Mouse (Mus musculus) lung, embryonic 14.5 days (tissue): ENCODE data around the gene Zc3h13. TPM values are rescaled to one million over a fixed set of nuclear protein-coding genes. Genes with fewer than 3 reads are reported as not detected.
A peak's percentile ranks its signal among the peaks of the same experiment; 100 is the strongest.

Experiments
- ATAC-seq: fragments of 200-750 bp; cut with Nextera tagmentation; 2 replicates; pipeline ENCODE4 v1.8.0; 2017; ENCODE audit warnings: mild to moderate bottlenecking, moderate TSS enrichment, moderate library complexity; ENCODE audit not compliant: insufficient read depth
- DNase-seq: peaks from one replicate; pipeline ENCODE4 v3.0.0-alpha.2; 2015
- H3K27ac ChIP-seq: fragments of 300-500 bp; sonication (generic); 2 replicates; pipeline ENCODE4 v1.5.1; 2014; ENCODE audit warnings: low read depth, mild to moderate bottlenecking, moderate library complexity
- H3K27me3 ChIP-seq: fragments of 300-500 bp; sonication (generic); 2 replicates; pipeline ENCODE4 v1.6.1; 2014; ENCODE audit warnings: low read length, control low read depth; ENCODE audit not compliant: insufficient read depth
- H3K36me3 ChIP-seq: fragments of 300-500 bp; sonication (generic); 2 replicates; pipeline ENCODE4 v1.6.1; 2014; ENCODE audit warnings: control low read depth; ENCODE audit not compliant: insufficient read depth
- H3K4me1 ChIP-seq: fragments of 300-500 bp; sonication (generic); 2 replicates; pipeline ENCODE4 v1.6.1; 2014; ENCODE audit warnings: antibody characterized with exemption, control low read depth; ENCODE audit not compliant: insufficient read depth
- H3K4me2 ChIP-seq: fragments of 300-500 bp; sonication (generic); 2 replicates; pipeline ENCODE4 v1.6.1; 2014; ENCODE audit warnings: mild to moderate bottlenecking
- H3K4me3 ChIP-seq: fragments of 300-500 bp; sonication (generic); 2 replicates; pipeline ENCODE4 v1.5.1; 2014; ENCODE audit warnings: low read depth, low read length
- H3K9ac ChIP-seq: fragments of 300-500 bp; sonication (generic); 2 replicates; pipeline ENCODE4 v1.6.1; 2014
- H3K9me3 ChIP-seq: fragments of 300-500 bp; sonication (generic); 2 replicates; pipeline ENCODE4 v1.6.1; 2016; ENCODE audit warnings: low read depth, low read length, control low read depth
- CTCF ChIP-seq: IDR thresholded peaks from 2 replicates; pipeline ENCODE4 v1.5.1; 2016; ENCODE audit warnings: antibody characterized with exemption, low read depth
- WGBS: fragments of 180-500 bp; shearing (Covaris S2); extraction: QIAGEN DNeasy Blood & Tissue Kit; methylation state at CpG from one replicate; pipeline ENCODE4 v1.1.7; 2014; 5-methylcytosine and 5-hydroxymethylcytosine counted together
- polyA plus RNA-seq: library from polyadenylated mRNA; unstranded; fragments of >200 nt; fragmentation: Nextera tagmentation; extraction: Ambion mirVana; gene quantifications from 2 replicates; pipeline ENCODE4 v1.2.1, GENCODE M21; 2014

Zc3h13 gene
- polyA plus RNA-seq, 1 experiment from 2014 or later = 30.2 TPM

DNA sequence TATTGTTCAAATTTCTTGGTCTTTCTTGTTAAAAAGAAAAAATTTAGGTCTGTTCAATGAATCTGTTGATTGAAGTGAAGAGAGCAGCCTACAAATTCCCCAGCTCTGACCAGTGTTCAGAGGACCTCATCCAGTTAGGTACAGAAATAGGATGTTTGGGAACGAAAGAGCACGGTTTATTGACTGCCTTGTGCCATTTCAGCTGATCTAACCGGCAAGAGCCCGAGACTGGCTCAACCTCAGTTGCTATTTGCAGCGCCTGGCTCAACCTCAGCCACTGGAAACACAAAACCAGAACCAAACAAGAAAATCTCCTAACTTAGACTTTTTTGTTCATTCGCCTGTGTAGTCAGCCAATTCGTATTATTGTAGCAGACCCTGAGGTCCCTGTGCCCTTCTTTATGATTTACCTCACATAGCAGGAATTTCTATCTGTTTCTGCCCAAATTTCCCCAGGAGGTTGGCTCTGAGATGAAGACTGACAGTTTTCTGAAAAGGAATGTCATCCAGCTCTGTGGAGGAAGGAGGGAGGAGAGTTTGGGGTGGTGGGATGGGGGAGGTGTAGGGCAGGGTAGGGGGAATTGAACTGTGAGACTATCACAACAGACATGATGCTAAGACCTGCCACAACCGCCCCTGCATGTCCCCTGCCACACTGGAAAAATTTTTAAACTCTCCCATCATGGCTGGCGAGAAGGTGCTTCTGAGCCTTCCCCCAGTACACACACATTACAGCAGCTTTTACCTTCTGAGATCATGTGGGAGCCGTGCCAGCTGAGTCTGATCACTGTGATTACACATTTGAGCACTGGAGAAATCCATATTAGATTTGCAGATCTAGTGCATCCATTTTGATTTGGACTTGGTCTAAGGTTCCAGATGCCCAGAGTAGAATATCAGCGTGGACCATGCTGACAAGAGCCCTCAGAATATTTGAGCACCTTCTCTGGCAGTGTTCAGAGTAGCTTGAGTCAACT lies 37.9 kb upstream of the Zc3h13 start:
- no peak for DNase-seq
- Histone ChIP-seq H3K36me3 (no peaks in the 10 kb centered on the region), H3K4me1 (no peaks in the 10 kb centered on the region), H3K27ac (no peak overlapping the region), H3K9me3 (no peaks in the 10 kb centered on the region), H3K9ac (no peak overlapping the region), H3K4me3 (no peak overlapping the region), H3K27me3 (no peaks in the 10 kb centered on the region), H3K4me2 (no peak overlapping the region)
- 73% methylated on average over 11 of the region's 11 CpGs for WGBS
- no peak for ATAC-seq
- TF ChIP-seq CTCF = no peak

- no peak overlapping the region for H3K4me2 ChIP-seq
- H3K9ac ChIP-seq = no peak overlapping the region
- ATAC-seq (no peak), DNase-seq (no peak)
- H3K36me3 ChIP-seq = no peaks in the 10 kb centered on the region
- no peaks in the 10 kb centered on the region for H3K9me3 ChIP-seq
- no peak overlapping the region for H3K27ac ChIP-seq
- no peak for TF ChIP-seq CTCF
- no peaks in the 10 kb centered on the region for H3K27me3 ChIP-seq
- WGBS = 68% methylated on average over 3 of the region's 3 CpGs
- H3K4me1 ChIP-seq = no peaks in the 10 kb centered on the region
- no peak overlapping the region for H3K4me3 ChIP-seq
Observed at GRCm38 (mm10) chr14:75250432-75250831, 33.7 kb upstream of the Zc3h13 start.

DNA sequence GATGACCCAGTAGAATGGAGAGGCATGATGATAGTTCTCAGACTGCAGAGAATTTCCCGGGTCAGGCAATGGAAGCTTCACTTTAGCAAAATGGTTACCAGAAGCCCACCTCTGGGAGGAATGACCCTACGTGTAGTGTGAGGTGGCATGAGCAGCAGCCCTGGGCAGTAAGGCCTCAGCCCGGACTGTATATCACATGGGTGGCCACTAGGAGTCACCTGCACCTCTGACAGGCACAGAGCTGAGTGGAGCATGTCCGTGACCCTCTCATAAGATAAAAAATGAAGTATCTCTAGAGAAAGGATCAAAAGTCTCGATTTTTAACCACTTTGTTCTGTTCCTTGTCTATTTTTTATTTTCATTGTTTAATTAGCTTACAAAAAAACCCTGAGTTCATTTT lies 27.7 kb upstream of the Zc3h13 start:
- Histone ChIP-seq H3K36me3 (no peaks in the 10 kb centered on the region), H3K4me1 (no peaks in the 10 kb centered on the region), H3K27me3 (no peaks in the 10 kb centered on the region), H3K27ac (no peak overlapping the region), H3K9ac (no peak overlapping the region), H3K9me3 (no peaks in the 10 kb centered on the region), H3K4me2 (no peak overlapping the region), H3K4me3 (no peak overlapping the region)
- no peak for ATAC-seq
- 43% methylated on average over 5 of the region's 5 CpGs for WGBS
- peak; percentile 31 for DNase-seq
- peak; percentile 56 for TF ChIP-seq CTCF

DNA sequence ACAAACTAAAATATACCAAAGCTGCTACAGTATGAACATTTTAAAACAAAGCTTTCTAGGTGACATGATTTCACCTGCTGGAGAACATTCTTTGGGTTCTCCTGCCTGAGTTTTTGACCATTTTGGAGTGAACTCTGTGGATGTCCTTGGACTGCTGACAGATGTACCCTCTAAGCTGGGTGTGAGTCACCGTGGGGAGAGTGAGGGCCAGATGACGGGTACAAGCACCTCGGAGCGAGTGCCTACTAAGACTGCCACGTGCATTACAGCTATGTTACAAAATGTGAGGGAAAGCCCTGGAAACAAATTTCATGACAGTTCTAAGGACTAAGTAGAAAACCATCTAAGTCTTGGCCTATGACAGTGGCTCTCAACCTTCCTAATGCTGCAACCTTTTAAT lies 14.6 kb upstream of the Zc3h13 start:
- no peak for DNase-seq
- Histone ChIP-seq H3K4me2 (no peak overlapping the region), H3K4me3 (no peak overlapping the region), H3K36me3 (no peaks in the 10 kb centered on the region), H3K27ac (no peak overlapping the region), H3K9ac (no peak overlapping the region), H3K27me3 (no peaks in the 10 kb centered on the region), H3K4me1 (no peaks in the 10 kb centered on the region), H3K9me3 (no peaks in the 10 kb centered on the region)
- 87% methylated on average over 5 of the region's 5 CpGs for WGBS
- TF ChIP-seq CTCF = no peak
- no peak for ATAC-seq

DNA sequence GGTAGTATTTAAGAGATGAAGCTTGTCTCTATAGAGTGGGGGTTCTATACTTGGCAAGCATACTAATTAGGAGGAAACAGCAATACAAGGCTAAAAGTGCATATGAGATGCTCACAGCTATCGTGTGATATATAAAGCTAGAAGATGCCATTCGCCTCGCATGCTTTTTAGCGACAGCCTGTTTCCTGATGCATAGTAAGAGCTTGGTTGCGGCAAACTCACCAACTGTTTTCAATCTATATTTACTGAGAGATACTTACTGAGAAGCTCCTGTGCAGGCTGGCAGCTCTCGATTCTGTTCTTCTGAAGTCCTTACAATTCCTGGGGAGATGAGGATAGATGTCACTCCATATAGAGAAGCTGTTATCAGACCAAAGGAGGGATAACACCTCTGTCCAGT lies 4.5 kb upstream of the Zc3h13 start:
- ATAC-seq (no peak), DNase-seq (no peak)
- no peaks in the 10 kb centered on the region for H3K4me1 ChIP-seq
- TF ChIP-seq CTCF = no peak
- H3K4me2 ChIP-seq = no peak overlapping the region
- no peak overlapping the region for H3K9ac ChIP-seq
- 82% methylated on average over 6 of the region's 6 CpGs for WGBS
- no peaks in the 10 kb centered on the region for H3K9me3 ChIP-seq
- H3K36me3 ChIP-seq = no peaks in the 10 kb centered on the region
- no peak overlapping the region for H3K4me3 ChIP-seq
- H3K27ac ChIP-seq = no peak overlapping the region
- no peaks in the 10 kb centered on the region for H3K27me3 ChIP-seq

DNA sequence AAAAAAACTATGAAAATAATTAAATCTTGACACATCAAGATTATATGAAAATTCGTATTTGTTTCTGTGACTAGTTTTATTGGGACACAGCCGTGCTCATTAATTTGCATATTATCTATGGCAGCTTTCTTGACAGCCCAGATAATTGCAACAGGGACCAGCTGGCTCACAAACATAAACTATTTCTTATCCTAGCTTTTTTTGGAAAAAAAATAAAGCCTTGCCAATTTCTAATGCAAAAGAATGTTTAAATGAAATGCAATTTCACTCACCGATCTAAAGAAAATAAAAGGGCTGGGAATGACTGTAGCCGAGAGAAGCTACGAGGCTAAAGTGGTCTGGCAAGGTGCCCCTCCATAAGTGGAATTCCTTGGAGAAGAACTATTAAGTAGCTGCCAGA lies 3.8 kb upstream of the Zc3h13 start:
- no peak for TF ChIP-seq CTCF
- no peaks in the 10 kb centered on the region for H3K27me3 ChIP-seq
- no peaks in the 10 kb centered on the region for H3K36me3 ChIP-seq
- DNase-seq (peak; percentile 69), ATAC-seq (no peak)
- peaks cover 2% of the 10 kb centered on the region; the same call in 1 of the 2 replicates for H3K4me1 ChIP-seq
- H3K4me3 ChIP-seq = no peak overlapping the region
- no peak overlapping the region for H3K9ac ChIP-seq
- no peaks in the 10 kb centered on the region for H3K9me3 ChIP-seq
- no peak overlapping the region for H3K4me2 ChIP-seq
- WGBS = 25% methylated on average over 5 of the region's 5 CpGs
- H3K27ac ChIP-seq = no peak overlapping the region

- Histone ChIP-seq H3K4me1 (peaks cover 4% of the 10 kb centered on the region; the same call in 1 of the 2 replicates), H3K4me2 (peak overlapping the region; percentile 89), H3K4me3 (peak overlapping the region; percentile 98), H3K36me3 (no peaks in the 10 kb centered on the region), H3K9me3 (no peaks in the 10 kb centered on the region), H3K9ac (peak overlapping the region; percentile 90), H3K27me3 (no peaks in the 10 kb centered on the region), H3K27ac (no peak overlapping the region)
- whole genome bisulfite sequencing = 4% methylated on average over 19 of the region's 19 CpGs
- ATAC-seq (peak; percentile 47), DNase-seq (no peak)
- TF ChIP-seq CTCF = no peak; the same call in 1 of the 2 replicates
Observed at GRCm38 (mm10) chr14:75283609-75284192, 472 bp upstream of the Zc3h13 start.
